Mouse (Mus musculus) hindbrain, embryonic 13.5 days (tissue): ENCODE data around the gene Eapp. TPM values are rescaled to one million over a fixed set of nuclear protein-coding genes. Genes with fewer than 3 reads are reported as not detected.
"Not testable (repeated sequence)": the region's sequence is repeated elsewhere in the genome, so short reads cannot be mapped to it uniquely, and the experiment has no call there.

Experiments
- ATAC-seq: fragments of 200-750 bp; cut with Nextera tagmentation; 2 replicates; pipeline ENCODE4 v1.8.0; 2017; ENCODE audit warnings: moderate TSS enrichment; ENCODE audit not compliant: low FRiP score
- H3K27ac ChIP-seq: fragments of 300-500 bp; sonication (generic); 2 replicates; pipeline ENCODE4 v1.5.1; 2015; ENCODE audit warnings: inconsistent platforms, mild to moderate bottlenecking, moderate library complexity
- H3K27me3 ChIP-seq: fragments of 300-500 bp; sonication (generic); 2 replicates; pipeline ENCODE4 v1.6.1; 2015; ENCODE audit warnings: mild to moderate bottlenecking, inconsistent platforms
- H3K36me3 ChIP-seq: fragments of 300-500 bp; sonication (generic); 2 replicates; pipeline ENCODE4 v1.6.1; 2015; ENCODE audit warnings: mild to moderate bottlenecking, inconsistent platforms
- H3K4me1 ChIP-seq: fragments of 300-500 bp; sonication (generic); replicated peaks from 2 replicates; pipeline ENCODE4 v1.6.1; 2015; ENCODE audit warnings: inconsistent platforms
- H3K4me2 ChIP-seq: fragments of 300-500 bp; sonication (generic); 2 replicates; pipeline ENCODE4 v1.6.1; 2015; ENCODE audit warnings: inconsistent platforms, mild to moderate bottlenecking, moderate library complexity
- H3K4me3 ChIP-seq: fragments of 300-500 bp; sonication (generic); 2 replicates; pipeline ENCODE4 v1.5.1; 2015; ENCODE audit warnings: mild to moderate bottlenecking, inconsistent platforms
- H3K9ac ChIP-seq: fragments of 300-500 bp; sonication (generic); 2 replicates; pipeline ENCODE4 v1.6.1; 2015; ENCODE audit warnings: mild to moderate bottlenecking, inconsistent platforms
- H3K9me3 ChIP-seq: fragments of 300-500 bp; sonication (generic); 2 replicates; pipeline ENCODE4 v1.6.1; 2016; ENCODE audit warnings: inconsistent platforms
- WGBS: fragments of 180-500 bp; shearing (Covaris S2); methylation state at CpG from one replicate; pipeline ENCODE4 v1.1.7; 2015; 5-methylcytosine and 5-hydroxymethylcytosine counted together
- polyA plus RNA-seq: library from polyadenylated mRNA; unstranded; fragments of >200 nt; fragmentation: Nextera tagmentation; extraction: Ambion mirVana; gene quantifications from 2 replicates; pipeline ENCODE4 v1.2.1, GENCODE M21; 2015

Eapp gene
- 90.3 and 97.2 TPM in 2 replicates for polyA plus RNA-seq

GRCm38 (mm10) chr12:54695511-54696241, at the start of gene Eapp:
Eapp (minus strand) TSS chr12:54695897.
- H3K4me1 ChIP-seq: peaks cover 20% of the 10 kb centered on the region
- H3K36me3 ChIP-seq: peaks cover 17% of the 10 kb centered on the region
- H3K9ac ChIP-seq: peak within 1 kb of the TSS; percentile 87
- no peaks in the 10 kb centered on the region for H3K27me3 ChIP-seq
- H3K9me3 ChIP-seq: no peaks in the 10 kb centered on the region
- H3K4me3 ChIP-seq: peak within 1 kb of the TSS; percentile 78
- WGBS: under 1% methylated on average over 57 of the region's 57 CpGs
- H3K27ac ChIP-seq: peak within 1 kb of the TSS; percentile 98
- peak within 1 kb of the TSS; percentile 63 for H3K4me2 ChIP-seq
- peak; percentile 94 for ATAC-seq

GRCm38 (mm10) chr12:54738661-54739243, 43.1 kb upstream of the Eapp start:
- not testable (repeated sequence) for H3K9me3 ChIP-seq, H3K27me3 ChIP-seq, H3K4me1 ChIP-seq, H3K9ac ChIP-seq, H3K4me2 ChIP-seq, H3K36me3 ChIP-seq, H3K27ac ChIP-seq, H3K4me3 ChIP-seq
- peak; percentile 66 for ATAC-seq
- under 1% methylated on average over 10 of the region's 33 CpGs for WGBS

GRCm38 (mm10) chr12:54737891-54738660, 42.4 kb upstream of the Eapp start:
- H3K36me3 ChIP-seq, H3K27me3 ChIP-seq, H3K9me3 ChIP-seq, H3K4me1 ChIP-seq, H3K9ac ChIP-seq, H3K4me2 ChIP-seq, H3K4me3 ChIP-seq, H3K27ac ChIP-seq: not testable (repeated sequence)
- ATAC-seq: peak; percentile 83
- WGBS: no CpG with 5 or more reads among the region's 21 CpGs

- ATAC-seq: peak; percentile 60
- H3K4me2 ChIP-seq: 0 out of 2 replicates have a peak overlapping the region, but pooled peaks have one; percentile 27
- 0% methylated on average over 8 of the region's 49 CpGs for WGBS
These were observed 38.8 kb upstream of the Eapp start for GRCm38 (mm10) chr12:54734307-54735131.

DNA sequence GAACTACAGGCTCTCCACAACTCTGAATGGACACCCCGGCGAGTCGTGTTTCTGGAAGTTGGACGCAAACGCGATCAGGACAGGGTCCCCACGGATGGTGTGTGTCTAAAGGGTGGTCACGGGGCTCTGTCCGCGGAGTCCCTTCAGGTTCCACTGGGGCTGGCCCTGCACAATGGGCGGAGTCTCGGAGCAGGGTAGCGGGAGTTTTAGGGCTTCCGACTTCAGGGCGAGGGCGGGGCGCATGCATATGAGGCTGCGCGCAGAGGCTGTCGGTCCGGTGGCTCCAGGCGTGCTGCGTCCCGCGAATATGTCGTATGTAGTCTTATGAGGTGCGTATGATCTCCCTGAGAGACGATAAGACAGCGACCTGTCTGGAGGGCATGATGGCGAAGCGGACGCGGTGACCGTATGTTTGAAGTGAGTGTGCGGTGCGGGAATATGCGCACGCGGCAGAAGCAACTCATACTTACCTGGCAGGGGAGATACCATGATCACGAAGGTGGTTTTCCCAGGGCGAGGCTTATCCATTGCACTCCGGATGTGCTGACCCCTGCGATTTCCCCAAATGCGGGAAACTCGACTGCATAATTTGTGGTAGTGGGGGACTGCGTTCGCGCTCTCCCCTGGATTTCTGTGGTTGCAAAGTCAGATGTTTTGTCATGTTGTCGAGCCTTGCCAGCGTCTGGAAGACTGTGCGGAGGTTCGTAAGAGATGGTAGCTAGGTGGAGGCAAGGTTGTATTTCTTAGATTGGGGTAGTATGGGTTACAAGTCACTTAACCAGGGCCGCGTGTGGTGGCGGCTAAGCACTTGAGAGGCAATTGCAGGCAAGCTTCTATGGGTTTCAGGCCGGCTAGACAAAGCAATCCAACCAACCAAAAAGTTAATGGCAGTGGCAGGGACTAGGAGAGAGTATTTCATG, 33.7 kb upstream of the Eapp start:
- not testable (repeated sequence) for H3K27me3 ChIP-seq, H3K36me3 ChIP-seq, H3K4me3 ChIP-seq, H3K9me3 ChIP-seq, H3K4me1 ChIP-seq, H3K4me2 ChIP-seq, H3K9ac ChIP-seq, H3K27ac ChIP-seq
- WGBS: no CpG with 5 or more reads among the region's 56 CpGs
- peak; percentile 91 for ATAC-seq

More at GRCm38 (mm10) chr12:54734307-54735131, 38.8 kb upstream of the Eapp start:
- not testable (repeated sequence) for H3K4me1 ChIP-seq, H3K36me3 ChIP-seq, H3K4me3 ChIP-seq, H3K9me3 ChIP-seq, H3K27ac ChIP-seq, H3K9ac ChIP-seq, H3K27me3 ChIP-seq

DNA sequence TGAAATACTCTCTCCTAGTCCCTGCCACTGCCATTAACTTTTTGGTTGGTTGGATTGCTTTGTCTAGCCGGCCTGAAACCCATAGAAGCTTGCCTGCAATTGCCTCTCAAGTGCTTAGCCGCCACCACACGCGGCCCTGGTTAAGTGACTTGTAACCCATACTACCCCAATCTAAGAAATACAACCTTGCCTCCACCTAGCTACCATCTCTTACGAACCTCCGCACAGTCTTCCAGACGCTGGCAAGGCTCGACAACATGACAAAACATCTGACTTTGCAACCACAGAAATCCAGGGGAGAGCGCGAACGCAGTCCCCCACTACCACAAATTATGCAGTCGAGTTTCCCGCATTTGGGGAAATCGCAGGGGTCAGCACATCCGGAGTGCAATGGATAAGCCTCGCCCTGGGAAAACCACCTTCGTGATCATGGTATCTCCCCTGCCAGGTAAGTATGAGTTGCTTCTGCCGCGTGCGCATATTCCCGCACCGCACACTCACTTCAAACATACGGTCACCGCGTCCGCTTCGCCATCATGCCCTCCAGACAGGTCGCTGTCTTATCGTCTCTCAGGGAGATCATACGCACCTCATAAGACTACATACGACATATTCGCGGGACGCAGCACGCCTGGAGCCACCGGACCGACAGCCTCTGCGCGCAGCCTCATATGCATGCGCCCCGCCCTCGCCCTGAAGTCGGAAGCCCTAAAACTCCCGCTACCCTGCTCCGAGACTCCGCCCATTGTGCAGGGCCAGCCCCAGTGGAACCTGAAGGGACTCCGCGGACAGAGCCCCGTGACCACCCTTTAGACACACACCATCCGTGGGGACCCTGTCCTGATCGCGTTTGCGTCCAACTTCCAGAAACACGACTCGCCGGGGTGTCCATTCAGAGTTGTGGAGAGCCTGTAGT, 23.4 kb upstream of the Eapp start:
- H3K9me3 ChIP-seq, H3K36me3 ChIP-seq, H3K27me3 ChIP-seq, H3K4me2 ChIP-seq, H3K9ac ChIP-seq, H3K27ac ChIP-seq, H3K4me3 ChIP-seq, H3K4me1 ChIP-seq: not testable (repeated sequence)
- WGBS: no CpG with 5 or more reads among the region's 56 CpGs
- peak; percentile 92 for ATAC-seq

DNA sequence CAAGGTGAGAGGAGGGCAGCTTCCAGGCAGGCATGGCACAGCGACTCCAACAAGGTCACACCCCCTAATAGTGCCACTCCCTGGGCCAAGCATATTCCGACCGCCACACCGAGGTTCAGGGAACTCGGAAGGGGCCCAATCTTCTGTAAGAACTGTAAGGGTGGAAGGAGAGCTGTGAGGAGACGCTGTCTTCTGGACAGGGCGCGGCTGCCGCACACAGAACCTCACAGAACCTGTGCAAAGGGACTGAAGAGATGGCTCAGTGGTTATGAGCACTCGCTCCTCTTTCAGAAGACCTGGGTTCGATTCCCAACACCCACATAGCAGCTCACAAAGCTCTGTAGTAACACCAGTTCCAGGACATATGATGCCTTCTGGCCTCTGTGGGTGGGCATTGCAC, 21.8 kb upstream of the Eapp start:
- not testable (repeated sequence) for ATAC-seq, H3K4me1 ChIP-seq, H3K4me3 ChIP-seq, H3K27ac ChIP-seq, H3K9me3 ChIP-seq, H3K36me3 ChIP-seq, H3K27me3 ChIP-seq, H3K9ac ChIP-seq, H3K4me2 ChIP-seq
- WGBS: 86% methylated on average over 5 of the region's 11 CpGs

DNA sequence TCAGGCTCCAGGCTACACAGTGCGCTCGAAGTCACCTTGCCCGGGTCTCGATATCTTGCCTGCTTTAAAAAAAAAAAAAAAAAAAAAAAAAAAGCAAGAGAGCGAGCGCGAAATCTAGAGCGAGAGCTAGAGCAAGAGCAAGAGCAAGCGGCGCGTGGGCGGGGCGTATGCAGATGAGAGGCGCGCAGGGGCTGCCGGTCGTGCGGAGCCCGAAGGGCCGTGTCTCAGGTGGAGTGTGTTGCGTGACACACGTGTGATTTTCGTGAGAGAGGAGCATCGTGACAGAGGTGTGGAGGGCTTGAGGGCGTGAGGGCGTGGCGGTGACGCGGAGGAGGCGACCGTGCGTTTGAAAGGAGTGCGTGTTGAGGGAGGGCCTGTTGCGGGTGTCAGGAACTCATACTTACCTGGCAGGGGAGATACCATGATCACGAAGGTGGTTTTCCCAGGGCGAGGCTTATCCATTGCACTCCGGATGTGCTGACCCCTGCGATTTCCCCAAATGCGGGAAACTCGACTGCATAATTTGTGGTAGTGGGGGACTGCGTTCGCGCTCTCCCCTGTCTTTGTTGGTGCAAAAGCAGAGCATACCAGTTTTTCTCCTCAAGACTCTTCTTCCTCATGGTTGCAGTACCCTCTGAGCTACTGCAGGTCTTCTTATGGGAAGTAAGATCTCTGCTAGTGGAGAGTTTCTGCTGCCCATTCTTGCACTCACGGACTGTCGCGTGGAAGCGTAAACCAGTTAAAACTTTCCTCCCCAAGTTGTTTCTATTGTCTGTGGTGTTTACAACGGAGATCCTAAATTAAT, 18.3 kb upstream of the Eapp start:
- not testable (repeated sequence) for H3K4me2 ChIP-seq, H3K36me3 ChIP-seq, H3K27me3 ChIP-seq, H3K27ac ChIP-seq, H3K9ac ChIP-seq, H3K4me3 ChIP-seq, H3K9me3 ChIP-seq, H3K4me1 ChIP-seq
- 0% methylated on average over 5 of the region's 48 CpGs for WGBS
- ATAC-seq: peak; percentile 57

GRCm38 (mm10) chr12:54710494-54710879, 14.8 kb upstream of the Eapp start:
- H3K9me3 ChIP-seq, H3K4me1 ChIP-seq, H3K4me3 ChIP-seq, H3K4me2 ChIP-seq, ATAC-seq, H3K27me3 ChIP-seq, H3K9ac ChIP-seq, H3K36me3 ChIP-seq: not testable (repeated sequence)
- WGBS: under 1% methylated on average over 5 of the region's 8 CpGs
- peak overlapping the region; percentile 79 for H3K27ac ChIP-seq
